Mouse (Mus musculus): ENCODE data around the gene Crkl.

- no peak for TF ChIP-seq CTCF (IDR thresholded peaks at IDR 0.05; ENCODE audit: low read depth)
- TF ChIP-seq EP300 (IDR thresholded peaks at IDR 0.05; ENCODE audit: low read depth): no peak
Observed at GRCm38 (mm10) chr16:17466875-17467663, 15.3 kb downstream of the Crkl start.

Data from heart, postnatal 0 days (tissue).